In genomic region chr1:162567351-162567750, GRCm38 (mm10) we compare ENCODE assay signal across 20 mouse cellular contexts. TPM values are rescaled to one million over a fixed set of nuclear protein-coding genes. Genes with fewer than 3 reads are reported as not detected.
DNase-seq lines count a peak whose midpoint lies in the region; ATAC-seq and TF ChIP-seq lines count a peak whose summit lies in the region.
"Had no signal": no experiment of that assay in that cellular context is flagged by ENCODE, and none has a peak within 500 bp of the region (broad histone marks: within the 10 kb centered on the region; RNA-seq: fewer than 3 reads in every experiment).

No protein-coding gene starts in this region.

- no peaks in the 10 kb centered on the region for H3K36me3 ChIP-seq in heart, embryonic 13.5 days
- H3K36me3 ChIP-seq in embryonic facial prominence, embryonic 13.5 days = no peaks in the 10 kb centered on the region
- no peaks in the 10 kb centered on the region for H3K36me3 ChIP-seq in myocyte (ENCODE audit: control insufficient read depth, insufficient read depth)
- H3K36me3 ChIP-seq in lung, postnatal 0 days (ENCODE audit: insufficient read depth, low read length) = no peaks in the 10 kb centered on the region
- H3K36me3 ChIP-seq: hindbrain, embryonic 13.5 days had no signal

- no peak overlapping the region for H3K4me2 ChIP-seq in heart, embryonic 13.5 days
- H3K4me2 ChIP-seq in embryonic facial prominence, embryonic 13.5 days = no peak overlapping the region
- H3K4me2 ChIP-seq in myocyte (ENCODE audit: low read depth) = peak overlapping the region; percentile 72
- no peak overlapping the region for H3K4me2 ChIP-seq in lung, postnatal 0 days (replicated peaks; ENCODE audit: low read depth, low read length)
- H3K4me2 ChIP-seq: hindbrain, embryonic 13.5 days; liver, embryonic 11.5 days had no signal

- no peak for ATAC-seq in heart, embryonic 13.5 days (ENCODE audit: extremely low read depth, insufficient number of reproducible peaks, low FRiP score, low TSS enrichment)
- no peak for ATAC-seq in embryonic facial prominence, embryonic 13.5 days (ENCODE audit: insufficient number of reproducible peaks, insufficient read depth, low FRiP score, low TSS enrichment, low read depth)
- no peak for ATAC-seq in lung, postnatal 0 days
- ATAC-seq: CD4-positive, CD25-positive, alpha-beta regulatory T cell, adult 4 months; forebrain, embryonic 14.5 days; midbrain, embryonic 16.5 days had no signal

- no peak for TF ChIP-seq POLR2A in brain, embryonic 14.5 days (IDR thresholded peaks at IDR 0.05; ENCODE audit: borderline replicate concordance, extremely low read depth, insufficient read depth, insufficient read length, poor library complexity, severe bottlenecking)
- no peak for TF ChIP-seq POLR2A in myocyte (IDR thresholded peaks at IDR 0.05; ENCODE audit: insufficient read length, low read depth)

- H3K9ac ChIP-seq in heart, embryonic 13.5 days = peak overlapping the region; percentile 33; the same call in 1 of the 2 replicates
- 0 out of 2 replicates have a peak overlapping the region, but pooled peaks have one; percentile 7 for H3K9ac ChIP-seq in embryonic facial prominence, embryonic 13.5 days
- no peak overlapping the region for H3K9ac ChIP-seq in lung, postnatal 0 days (replicated peaks; ENCODE audit: low read depth)
- H3K9ac ChIP-seq: hindbrain, embryonic 13.5 days had no signal

- peaks cover 12% of the 10 kb centered on the region for H3K4me1 ChIP-seq in heart, embryonic 13.5 days
- H3K4me1 ChIP-seq in embryonic facial prominence, embryonic 13.5 days = peaks cover 18% of the 10 kb centered on the region
- no peaks in the 10 kb centered on the region for H3K4me1 ChIP-seq in lung, postnatal 0 days (ENCODE audit: insufficient read depth, low read depth, low read length)

- no peak for TF ChIP-seq CTCF in brain, embryonic 14.5 days (IDR thresholded peaks at IDR 0.05; ENCODE audit: borderline replicate concordance, extremely low read depth, insufficient read depth, insufficient read length)
- no peak for TF ChIP-seq CTCF in lung, postnatal 0 days (IDR thresholded peaks at IDR 0.05)

- peaks cover 9% of the 10 kb centered on the region for H3K79me2 ChIP-seq in myocyte (ENCODE audit: control insufficient read depth, insufficient read depth)

- H3K27ac ChIP-seq in heart, embryonic 13.5 days (replicated peaks) = no peak overlapping the region
- H3K27ac ChIP-seq in embryonic facial prominence, embryonic 13.5 days = no peak overlapping the region
- H3K27ac ChIP-seq in lung, postnatal 0 days (ENCODE audit: low read length) = no peak overlapping the region
- H3K27ac ChIP-seq: hindbrain, embryonic 13.5 days had no signal

- H3K9me3 ChIP-seq in heart, embryonic 13.5 days = no peaks in the 10 kb centered on the region
- H3K9me3 ChIP-seq in embryonic facial prominence, embryonic 13.5 days = no peaks in the 10 kb centered on the region
- H3K9me3 ChIP-seq in lung, postnatal 0 days (ENCODE audit: low read length) = no peaks in the 10 kb centered on the region
- H3K9me3 ChIP-seq: G1E; hindbrain, embryonic 13.5 days had no signal

- intact Hi-C loops in heart, postnatal 36 days (cut with DNase I) = no loop called here

- no peak for DNase-seq in heart, postnatal 36 days
- peak; percentile 12 for DNase-seq in brain, embryonic 14.5 days (ENCODE audit: low read depth)
- no peak for DNase-seq in cerebellum, postnatal 25 days
- no peak for DNase-seq in lung, postnatal 0 days (ENCODE audit: low spot score)
- DNase-seq: cerebellum, adult 8-10 months; gastrocnemius, postnatal 36 days; heart, postnatal 10 days; kidney, adult 9 months; lung, adult 18-20 months; lung, postnatal 36 days; thymus, postnatal 14 days had no signal

- no peak for TF ChIP-seq EP300 in lung, postnatal 0 days (IDR thresholded peaks at IDR 0.05)

- H3ac ChIP-seq in myocyte (ENCODE audit: control insufficient read depth, insufficient read length) = no peak overlapping the region

- WGBS in heart, embryonic 13.5 days = 51% methylated on average over 3 of the region's 3 CpGs
- WGBS in embryonic facial prominence, embryonic 13.5 days = 19% methylated on average over 3 of the region's 3 CpGs
- 36% methylated on average over 3 of the region's 3 CpGs for WGBS in lung, postnatal 0 days

- no peaks in the 10 kb centered on the region; the same call in 1 of the 2 replicates for H3K27me3 ChIP-seq in heart, embryonic 13.5 days (replicated peaks)
- no peaks in the 10 kb centered on the region for H3K27me3 ChIP-seq in embryonic facial prominence, embryonic 13.5 days
- no peaks in the 10 kb centered on the region for H3K27me3 ChIP-seq in myocyte (ENCODE audit: control insufficient read depth, insufficient read depth, insufficient read length)
- no peaks in the 10 kb centered on the region for H3K27me3 ChIP-seq in lung, postnatal 0 days (replicated peaks; ENCODE audit: insufficient read depth, low read length)
- H3K27me3 ChIP-seq: hindbrain, embryonic 13.5 days had no signal

- H3K4me3 ChIP-seq in heart, embryonic 13.5 days = no peak overlapping the region
- H3K4me3 ChIP-seq in embryonic facial prominence, embryonic 13.5 days = no peak overlapping the region
- no peak overlapping the region for H3K4me3 ChIP-seq in myocyte
- no peak overlapping the region for H3K4me3 ChIP-seq in lung, postnatal 0 days (ENCODE audit: low read depth, low read length)
- H3K4me3 ChIP-seq: hindbrain, embryonic 13.5 days had no signal

TF ChIP-seq in myocyte, 11 proteins besides CTCF, POLR2A, EP300 and RAD21:
- TF ChIP-seq SRF (IDR thresholded peaks at IDR 0.05; ENCODE audit: control insufficient read depth, insufficient read length, low read depth) = no peak
- no peak for TF ChIP-seq TCF3 (IDR thresholded peaks at IDR 0.05; ENCODE audit: insufficient read length, low read depth)
- no peak for TF ChIP-seq MYOG (IDR thresholded peaks at IDR 0.05; ENCODE audit: control insufficient read depth in 1 of 3, insufficient read depth in 1 of 3, insufficient read length in 2 of 3, low read depth in 2 of 3)
- TF ChIP-seq E2F4 (IDR thresholded peaks at IDR 0.05; ENCODE audit: insufficient read depth) = no peak
- TF ChIP-seq USF1 (IDR thresholded peaks at IDR 0.05; ENCODE audit: low read depth) = no peak
- TF ChIP-seq MYOD1 (IDR thresholded peaks at IDR 0.05; ENCODE audit: control insufficient read depth in 1 of 3, insufficient read length in 2 of 3, low read depth in 2 of 3) = no peak
- no peak for TF ChIP-seq POLR2AphosphoS2 (IDR thresholded peaks at IDR 0.05; ENCODE audit: insufficient read length, low read depth)
- TF ChIP-seq TCF12 (IDR thresholded peaks at IDR 0.05; ENCODE audit: insufficient read depth, poor library complexity, severe bottlenecking) = no peak

RNA-seq across cellular contexts. Expression of gene Vamp4, which starts 3.0 kb away (rescaled TPM):
- 31.5 and 35.0 TPM in 2 replicates for polyA plus RNA-seq in heart, embryonic 13.5 days (2015; fragmentation: Nextera tagmentation; extraction: Ambion mirVana)
- total RNA-seq in heart, postnatal 36 days (2021) = 10 to 100 TPM; 22.8 to 23.7 TPM
- polyA plus RNA-seq in brain, embryonic 14.5 days (2012; rRNA removed) = 36.0 and 39.4 TPM in 2 replicates
- polyA plus RNA-seq in embryonic facial prominence, embryonic 13.5 days (2015; fragmentation: Nextera tagmentation; extraction: Ambion mirVana) = 85.8 and 95.2 TPM in 2 replicates
- 14.6 TPM for polyA plus RNA-seq in myocyte (2012; fragmentation: generic; extraction: Trizol)
- polyA plus RNA-seq in lung, postnatal 0 days (2015; fragmentation: Nextera tagmentation; extraction: Ambion mirVana) = 45.1 and 50.6 TPM in 2 replicates

RNA-seq across cellular contexts. Expression of gene Mettl13, which starts 19.0 kb away (rescaled TPM):
- 11.7 and 11.9 TPM in 2 replicates for polyA plus RNA-seq in heart, embryonic 13.5 days (2015; fragmentation: Nextera tagmentation; extraction: Ambion mirVana)
- total RNA-seq in heart, postnatal 36 days (2021) = 1 to 10 TPM; 5.1 to 7.5 TPM
- 16.7 and 18.0 TPM in 2 replicates for polyA plus RNA-seq in brain, embryonic 14.5 days (2012; rRNA removed)
- 30.7 and 31.4 TPM in 2 replicates for polyA plus RNA-seq in embryonic facial prominence, embryonic 13.5 days (2015; fragmentation: Nextera tagmentation; extraction: Ambion mirVana)
- 12.3 TPM for polyA plus RNA-seq in myocyte (2012; fragmentation: generic; extraction: Trizol)
- polyA plus RNA-seq in lung, postnatal 0 days (2015; fragmentation: Nextera tagmentation; extraction: Ambion mirVana) = 6.7 and 7.2 TPM in 2 replicates
